ENCODE assay signal across 10 mouse cellular contexts in genomic region chr5:87642787-87643186, GRCm38 (mm10). TPM values are rescaled to one million over a fixed set of nuclear protein-coding genes. Genes with fewer than 3 reads are reported as not detected.
A peak's percentile ranks its signal among the peaks of the same experiment; 100 is the strongest.
DNase-seq lines count a peak whose midpoint lies in the region; ATAC-seq and TF ChIP-seq lines count a peak whose summit lies in the region.
"Had no signal": no experiment of that assay in that cellular context is flagged by ENCODE, and none has a peak within 500 bp of the region (broad histone marks: within the 10 kb centered on the region; RNA-seq: fewer than 3 reads in every experiment).

No protein-coding gene starts in this region.

- ATAC-seq in frontal cortex, adult (ENCODE audit: low TSS enrichment) = no peak

- H3K27ac ChIP-seq in forebrain, embryonic 10.5 days = no peak overlapping the region
- H3K27ac ChIP-seq: midbrain, embryonic 10.5 days had no signal

- no peak for TF ChIP-seq POLR2A in lung, adult 2 months (IDR thresholded peaks at IDR 0.05; ENCODE audit: borderline replicate concordance, extremely low read depth, low read depth, low read length)

- TF ChIP-seq CTCF in lung, adult 2 months (IDR thresholded peaks at IDR 0.05; ENCODE audit: insufficient read depth, low read length) = no peak

- DNase-seq in gastrocnemius, postnatal 10 days = peak; percentile 7
- no peak for DNase-seq in gastrocnemius, postnatal 25 days
- DNase-seq in lung, postnatal 10 days = peak; percentile 10
- DNase-seq in lung, adult 2 months = no peak
- peak; percentile 6 for DNase-seq in adrenal gland, adult 8-10 months
- DNase-seq in kidney, postnatal 25 days = peak; percentile 55 to 71
- DNase-seq in forebrain, embryonic 10.5 days (ENCODE audit: extremely low spot score, low spot score) = no peak

- H3K9me3 ChIP-seq in forebrain, embryonic 10.5 days = no peaks in the 10 kb centered on the region
- H3K9me3 ChIP-seq: midbrain, embryonic 10.5 days had no signal

- no peaks in the 10 kb centered on the region for H3K36me3 ChIP-seq in forebrain, embryonic 10.5 days (replicated peaks)
- H3K36me3 ChIP-seq: midbrain, embryonic 10.5 days had no signal

- no peaks in the 10 kb centered on the region for H3K4me1 ChIP-seq in lung, adult 2 months (ENCODE audit: control insufficient read depth, insufficient read depth, low read length)
- H3K4me1 ChIP-seq in forebrain, embryonic 10.5 days = no peaks in the 10 kb centered on the region
- H3K4me1 ChIP-seq: midbrain, embryonic 10.5 days had no signal

- no peak overlapping the region for H3K4me3 ChIP-seq in lung, adult 2 months (replicated peaks; ENCODE audit: extremely low read depth, low read depth, low read length)
- no peak overlapping the region for H3K4me3 ChIP-seq in forebrain, embryonic 10.5 days
- H3K4me3 ChIP-seq: midbrain, embryonic 10.5 days had no signal

- no peaks in the 10 kb centered on the region for H3K27me3 ChIP-seq in forebrain, embryonic 10.5 days (ENCODE audit: poor library complexity, severe bottlenecking)

RNA-seq across cellular contexts. Expression of gene Csn1s1, which starts 23.2 kb away (rescaled TPM):
- not detected for total RNA-seq in gastrocnemius, postnatal 10 days (2021)
- not detected for total RNA-seq in gastrocnemius, postnatal 25 days (2021)
- polyA plus RNA-seq in lung, adult 2 months (2012; rRNA removed) = not detected in 2 replicates
- not detected for total RNA-seq in adrenal gland, adult 8-10 months (2022)
- polyA plus RNA-seq in forebrain, embryonic 10.5 days (2016; fragmentation: Nextera tagmentation; extraction: Ambion mirVana) = not detected in 2 replicates
- polyA plus RNA-seq: midbrain, embryonic 10.5 days; spleen, adult 2 months had no signal

RNA-seq across cellular contexts. Expression of gene Sult1e1, which starts 51.4 kb away (rescaled TPM):
- total RNA-seq in gastrocnemius, postnatal 10 days (2021) = not detected
- not detected for total RNA-seq in gastrocnemius, postnatal 25 days (2021)
- polyA plus RNA-seq in lung, adult 2 months (2012; rRNA removed) = not detected in 2 replicates
- 1 to 10 TPM in 3 of 4 experiments, under 1 TPM in 1; 0.98 to 5.8 (median 1.9) TPM for total RNA-seq in adrenal gland, adult 8-10 months (2022)
- polyA plus RNA-seq in forebrain, embryonic 10.5 days (2016; fragmentation: Nextera tagmentation; extraction: Ambion mirVana) = 1.0 and 1.7 TPM in 2 replicates
- polyA plus RNA-seq: spleen, adult 2 months had no signal

RNA-seq across cellular contexts. Expression of gene Csn2, which starts 56.6 kb away (rescaled TPM):
- total RNA-seq in gastrocnemius, postnatal 10 days (2021) = not detected
- total RNA-seq in gastrocnemius, postnatal 25 days (2021) = not detected
- polyA plus RNA-seq in lung, adult 2 months (2012; rRNA removed) = not detected in 2 replicates
- total RNA-seq in adrenal gland, adult 8-10 months (2022) = not detected
- not detected in 2 replicates for polyA plus RNA-seq in forebrain, embryonic 10.5 days (2016; fragmentation: Nextera tagmentation; extraction: Ambion mirVana)
- polyA plus RNA-seq: midbrain, embryonic 10.5 days; spleen, adult 2 months had no signal

Comparison
In these comparisons a context has a peak if more than half of its experiments do, and no peak if none do; other contexts are left out.
1. DNase-seq: peak in gastrocnemius, postnatal 10 days (single experiment), lung, postnatal 10 days (single experiment), adrenal gland, adult 8-10 months (single experiment) and kidney, postnatal 25 days (2 of 2); none in gastrocnemius, postnatal 25 days (single experiment), lung, adult 2 months (single experiment) and forebrain, embryonic 10.5 days (single experiment).